ENCODE assay signal across 9 mouse cellular contexts in the genomic region with DNA sequence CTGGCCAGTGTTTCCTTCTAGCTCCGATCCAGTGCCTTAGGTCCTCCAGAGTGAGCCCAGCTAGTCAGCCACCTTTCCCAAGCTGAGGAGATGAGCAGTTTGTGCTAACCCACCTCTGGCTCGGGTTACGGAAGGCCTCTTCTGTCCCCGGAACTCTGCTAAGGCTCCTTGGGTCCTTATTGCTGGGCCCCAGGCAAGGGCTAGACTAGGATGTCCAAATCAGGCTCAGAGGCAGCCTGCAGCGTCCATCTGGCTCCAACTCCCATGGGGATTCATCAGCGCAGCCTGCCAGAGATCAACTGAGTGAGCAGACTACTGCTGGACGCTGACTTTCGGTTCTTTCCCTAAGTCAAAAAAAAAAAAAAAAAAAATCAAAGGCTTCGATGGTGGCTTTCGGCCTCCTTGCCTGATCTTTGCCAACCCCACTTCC. TPM values are rescaled to one million over a fixed set of nuclear protein-coding genes. Genes with fewer than 3 reads are reported as not detected.
DNase-seq lines count a peak whose midpoint lies in the region; ATAC-seq and TF ChIP-seq lines count a peak whose summit lies in the region.
"Had no signal": no experiment of that assay in that cellular context is flagged by ENCODE, and none has a peak within 500 bp of the region (broad histone marks: within the 10 kb centered on the region; RNA-seq: fewer than 3 reads in every experiment).

No protein-coding gene starts in this region.

- DNase-seq in adipocyte (ENCODE audit: low spot score), result peak; percentile 64
- peak; percentile 44 for DNase-seq in hindbrain, embryonic 14.5 days (ENCODE audit: low spot score)
- DNase-seq in neural tube, embryonic 10.5 days (ENCODE audit: extremely low spot score, low spot score), result peak; percentile 68
- no peak for DNase-seq in adrenal gland, adult 18-20 months (ENCODE audit: low spot score in 2 of 2)
- no peak for DNase-seq in kidney, adult 18-20 months

- peak overlapping the region; percentile 73 for H3K4me2 ChIP-seq in forebrain, embryonic 12.5 days
- peak overlapping the region; percentile 62 for H3K4me2 ChIP-seq in hindbrain, embryonic 14.5 days (replicated peaks)

- no peaks in the 10 kb centered on the region for H3K9me3 ChIP-seq in E14TG2a.4 (ENCODE audit: low read length)
- H3K9me3 ChIP-seq in forebrain, embryonic 12.5 days, result no peaks in the 10 kb centered on the region
- no peaks in the 10 kb centered on the region for H3K9me3 ChIP-seq in hindbrain, embryonic 14.5 days (ENCODE audit: control insufficient read depth, low read length)
- H3K9me3 ChIP-seq: limb, embryonic 12.5 days had no signal

- WGBS in forebrain, embryonic 12.5 days, result 4% methylated on average over 10 of the region's 10 CpGs
- WGBS in hindbrain, embryonic 14.5 days, result 3% methylated on average over 10 of the region's 10 CpGs

- peak overlapping the region; percentile 84 for H3K4me3 ChIP-seq in E14TG2a.4 (replicated peaks; ENCODE audit: low read length)
- peak overlapping the region; percentile 80 for H3K4me3 ChIP-seq in forebrain, embryonic 12.5 days (replicated peaks)
- peak overlapping the region; percentile 39 for H3K4me3 ChIP-seq in hindbrain, embryonic 14.5 days (replicated peaks; ENCODE audit: low read length)
- H3K4me3 ChIP-seq: limb, embryonic 12.5 days had no signal

- peak overlapping the region; percentile 97 for H3K9ac ChIP-seq in forebrain, embryonic 12.5 days
- peak overlapping the region; percentile 71; the same call in 1 of the 2 replicates for H3K9ac ChIP-seq in hindbrain, embryonic 14.5 days
- H3K9ac ChIP-seq: limb, embryonic 12.5 days had no signal

- peak overlapping the region; percentile 96 for H3K27ac ChIP-seq in forebrain, embryonic 12.5 days
- peak overlapping the region; percentile 70 for H3K27ac ChIP-seq in hindbrain, embryonic 14.5 days
- H3K27ac ChIP-seq: limb, embryonic 12.5 days had no signal

- peaks cover 76% of the 10 kb centered on the region for H3K27me3 ChIP-seq in E14TG2a.4 (ENCODE audit: insufficient read depth, low read length)
- H3K27me3 ChIP-seq in forebrain, embryonic 12.5 days, result peaks cover 62% of the 10 kb centered on the region
- peaks cover 97% of the 10 kb centered on the region for H3K27me3 ChIP-seq in hindbrain, embryonic 14.5 days (ENCODE audit: control insufficient read depth, insufficient read depth, low read length)

- H3K4me1 ChIP-seq in E14TG2a.4 (replicated peaks; ENCODE audit: low read depth, low read length), result peaks cover 79% of the 10 kb centered on the region
- H3K4me1 ChIP-seq in forebrain, embryonic 12.5 days, result peaks cover 60% of the 10 kb centered on the region
- H3K4me1 ChIP-seq in hindbrain, embryonic 14.5 days (replicated peaks; ENCODE audit: control insufficient read depth, insufficient read depth, low read length), result peaks cover 10% of the 10 kb centered on the region; the same call in 1 of the 2 replicates

- 0 out of 2 replicates have a peak, but pooled peaks cover under 1% of the 10 kb centered on the region for H3K36me3 ChIP-seq in E14TG2a.4 (ENCODE audit: insufficient read depth, low read length)
- H3K36me3 ChIP-seq in forebrain, embryonic 12.5 days (replicated peaks), result no peaks in the 10 kb centered on the region
- H3K36me3 ChIP-seq in hindbrain, embryonic 14.5 days (replicated peaks; ENCODE audit: control insufficient read depth, insufficient read depth), result no peaks in the 10 kb centered on the region
- H3K36me3 ChIP-seq: limb, embryonic 12.5 days had no signal

- no peak for ATAC-seq in forebrain, embryonic 12.5 days (ENCODE audit: low FRiP score)
- no peak for ATAC-seq in hindbrain, embryonic 14.5 days (ENCODE audit: low FRiP score)
- no peak for ATAC-seq in activated CD4-positive, CD25-positive, alpha-beta regulatory T cell, adult 4 months

- TF ChIP-seq CTCF in E14TG2a.4 (conservative IDR thresholded peaks at IDR 0.05; ENCODE audit: low read length), result no peak

RNA-seq across cellular contexts. Expression of gene Pax6, which starts 4.9 kb away (rescaled TPM):
- 110 and 111 TPM in 2 replicates for polyA plus RNA-seq in forebrain, embryonic 12.5 days (2016; fragmentation: Nextera tagmentation; extraction: Ambion mirVana)
- 26.9 and 28.1 TPM in 2 replicates for polyA plus RNA-seq in hindbrain, embryonic 14.5 days (2014; fragmentation: Nextera tagmentation; extraction: Ambion mirVana)
- not detected for total RNA-seq in adrenal gland, adult 18-20 months (2021)
- under 1 TPM in 1 of 2 experiments, not detected in 1; 0.30 TPM for polyA plus RNA-seq in activated CD4-positive, CD25-positive, alpha-beta regulatory T cell, adult 4 months (2017; shearing (Covaris generic))
- polyA plus RNA-seq: limb, embryonic 12.5 days had no signal

Comparison
In these comparisons a context has a peak if more than half of its experiments do, and no peak if none do; other contexts are left out.
1. DNase-seq: peak in adipocyte (single experiment), hindbrain, embryonic 14.5 days (single experiment) and neural tube, embryonic 10.5 days (single experiment); none in adrenal gland, adult 18-20 months (0 of 2) and kidney, adult 18-20 months (single experiment).
2. RNA of gene Pax6, which starts 4.9 kb away (polyA plus RNA-seq): 110 to 111 TPM in forebrain, embryonic 12.5 days and 26.9 to 28.1 TPM in hindbrain, embryonic 14.5 days; 0.30 TPM in activated CD4-positive, CD25-positive, alpha-beta regulatory T cell, adult 4 months; every median in the first group is over 10 times any median in the second.
3. Peak in every context shown above with its lines, with median percentiles within 50 percentile points of each other: H3K4me3 ChIP-seq.